Mouse (Mus musculus): ENCODE results near the gene March6.

DNA sequence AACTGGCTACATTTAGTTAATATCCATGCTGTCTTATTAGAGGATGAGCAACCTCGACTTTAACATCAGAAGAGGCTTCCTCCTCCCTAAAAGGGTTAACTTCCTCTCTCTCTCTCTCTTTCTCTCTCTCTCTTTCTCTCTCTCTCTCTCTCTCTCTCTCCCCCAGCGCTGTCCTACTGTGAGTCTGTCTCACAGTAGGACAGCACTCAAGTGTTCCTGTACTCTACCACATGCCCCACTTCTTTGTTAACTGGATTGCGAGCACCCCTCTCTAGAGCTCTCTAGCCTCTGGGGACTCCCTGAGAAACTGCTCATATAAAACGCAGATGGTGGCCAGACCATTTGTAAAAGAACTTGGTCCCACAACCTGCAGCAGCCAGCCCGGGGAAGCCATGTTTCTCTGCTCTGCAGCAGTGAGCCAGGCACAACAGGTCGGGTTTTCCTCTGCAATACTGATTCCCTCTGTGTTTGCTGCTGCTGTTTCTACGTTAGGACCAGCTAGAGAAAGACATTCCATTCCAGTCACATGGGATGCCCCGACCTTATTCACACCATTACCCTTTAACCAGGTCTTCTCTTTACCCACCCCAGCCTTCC lies 4.5 kb upstream of the March6 start:
- no peak for TF ChIP-seq CTCF (IDR thresholded peaks at IDR 0.05; ENCODE audit: low read depth)
- TF ChIP-seq EP300 (optimal IDR thresholded peaks at IDR 0.05): no peak
